Mouse (Mus musculus) spleen, adult 2 months (tissue): ENCODE data around the gene Pacsin2. TPM values are rescaled to one million over a fixed set of nuclear protein-coding genes. Genes with fewer than 3 reads are reported as not detected.

Experiments used
- DNase-seq, 2 experiments: peaks; one replicate each; pipeline versions ENCODE4 v3.0.0 to v3.0.0-alpha.2; 2012 to 2021; ENCODE audit warnings: low spot score in 2 of 2, low read depth in 1 of 2
- H3K27ac ChIP-seq: fragments of 200-500 bp; 2 replicates; pipeline ENCODE4 v1.5.1; 2012; ENCODE audit warnings: low read length, inconsistent platforms; ENCODE audit not compliant: insufficient read depth
- H3K27me3 ChIP-seq: fragments of 200-500 bp; 2 replicates; pipeline ENCODE4 v1.6.1; 2012; ENCODE audit warnings: mild to moderate bottlenecking, moderate library complexity, low read length, inconsistent platforms; ENCODE audit not compliant: control insufficient read depth, insufficient read depth
- H3K36me3 ChIP-seq: fragments of 200-500 bp; 2 replicates; pipeline ENCODE4 v1.6.1; 2012; ENCODE audit warnings: mild to moderate bottlenecking, low read length, inconsistent platforms; ENCODE audit not compliant: control insufficient read depth, insufficient read depth
- H3K4me1 ChIP-seq: fragments of 200-500 bp; 2 replicates; pipeline ENCODE4 v1.6.1; 2011; ENCODE audit warnings: inconsistent platforms; ENCODE audit not compliant: control insufficient read depth, insufficient read depth, insufficient read length
- H3K4me3 ChIP-seq: fragments of 200-500 bp; 2 replicates; pipeline ENCODE4 v1.5.1; 2011; ENCODE audit warnings: mild to moderate bottlenecking, inconsistent platforms; ENCODE audit not compliant: insufficient read depth, insufficient read length; ENCODE audit errors: extremely low read depth
- CTCF ChIP-seq: fragments of 200-500 bp; IDR thresholded peaks from 2 replicates; pipeline ENCODE4 v1.5.1; 2011; ENCODE audit warnings: mild to moderate bottlenecking, inconsistent platforms; ENCODE audit not compliant: insufficient read depth, insufficient read length, insufficient replicate concordance; ENCODE audit errors: extremely low read depth
- POLR2A ChIP-seq: fragments of 200-500 bp; IDR thresholded peaks from 2 replicates; pipeline ENCODE4 v1.6.1; 2011; ENCODE audit warnings: low read depth, low read length, inconsistent platforms
- WGBS: fragments of 180-500 bp; shearing (Covaris S2); methylation state at CpG from one replicate; pipeline ENCODE4 v1.1.7; 2018; 5-methylcytosine and 5-hydroxymethylcytosine counted together
- polyA plus RNA-seq: library from polyadenylated mRNA; depleted of rRNA; stranded (reverse); fragments of >200 nt; gene quantifications from 2 replicates; pipeline ENCODE4 v1.2.3, GENCODE M21; 2012

The Pacsin2 gene
- polyA plus RNA-seq, 1 experiment: 27.6 TPM

DNA sequence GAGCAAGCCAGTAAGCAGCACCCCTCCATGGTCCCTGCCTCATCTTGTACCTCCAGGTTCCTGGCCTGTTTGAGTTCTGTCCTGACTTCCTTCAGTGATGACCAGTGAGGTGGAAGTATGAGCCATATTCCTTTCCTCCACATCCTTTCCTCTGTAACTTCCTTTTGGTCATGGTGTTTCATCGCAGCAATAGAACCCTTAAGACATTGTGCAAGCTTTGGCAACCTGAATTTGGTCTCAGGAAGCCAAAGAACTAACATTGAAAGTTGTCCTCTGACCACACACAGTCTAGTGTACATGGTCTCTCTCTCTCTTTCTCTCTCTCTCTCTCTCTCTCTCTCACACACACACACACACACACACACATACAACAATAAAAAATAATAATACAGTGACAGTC is 8.8 kb upstream of the Pacsin2 start:
- 82% methylated on average over 1 of the region's 1 CpGs for WGBS

DNA sequence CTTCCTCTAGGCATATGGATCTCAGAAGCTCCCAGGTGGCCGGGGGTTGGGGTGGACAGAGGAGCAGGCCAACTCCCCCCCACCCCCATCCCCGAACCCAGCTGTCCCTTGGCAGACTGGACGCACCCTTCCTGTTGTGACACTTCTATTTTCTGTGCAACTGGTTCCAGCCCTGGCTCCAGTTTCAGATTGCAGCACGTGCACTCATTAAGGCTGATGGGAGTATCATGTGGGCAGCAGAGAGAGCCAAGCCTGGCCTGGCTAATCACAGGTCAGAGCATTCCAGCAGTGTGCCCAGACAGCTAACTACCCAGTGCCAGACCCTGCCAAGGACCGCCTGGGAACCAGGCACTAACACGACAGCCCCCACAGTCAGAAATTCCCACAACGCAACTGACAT is 7.1 kb upstream of the Pacsin2 start:
- no peak overlapping the region for H3K4me3 ChIP-seq
- 84% methylated on average over 7 of the region's 7 CpGs for WGBS
- peaks cover 10% of the 10 kb centered on the region; the same call in 1 of the 2 replicates for H3K4me1 ChIP-seq
- no peaks in the 10 kb centered on the region for H3K27me3 ChIP-seq
- TF ChIP-seq POLR2A (no peak), CTCF (no peak)
- no peak for DNase-seq
- no peaks in the 10 kb centered on the region for H3K36me3 ChIP-seq
- H3K27ac ChIP-seq: no peak overlapping the region

More for the DNA sequence above, 8.8 kb upstream of the Pacsin2 start:
- no peak overlapping the region for H3K27ac ChIP-seq
- H3K36me3 ChIP-seq: no peaks in the 10 kb centered on the region
- H3K27me3 ChIP-seq: no peaks in the 10 kb centered on the region
- TF ChIP-seq POLR2A: no peak
- DNase-seq: no peak
- peaks cover 10% of the 10 kb centered on the region; the same call in 1 of the 2 replicates for H3K4me1 ChIP-seq
- H3K4me3 ChIP-seq: no peak overlapping the region

DNA sequence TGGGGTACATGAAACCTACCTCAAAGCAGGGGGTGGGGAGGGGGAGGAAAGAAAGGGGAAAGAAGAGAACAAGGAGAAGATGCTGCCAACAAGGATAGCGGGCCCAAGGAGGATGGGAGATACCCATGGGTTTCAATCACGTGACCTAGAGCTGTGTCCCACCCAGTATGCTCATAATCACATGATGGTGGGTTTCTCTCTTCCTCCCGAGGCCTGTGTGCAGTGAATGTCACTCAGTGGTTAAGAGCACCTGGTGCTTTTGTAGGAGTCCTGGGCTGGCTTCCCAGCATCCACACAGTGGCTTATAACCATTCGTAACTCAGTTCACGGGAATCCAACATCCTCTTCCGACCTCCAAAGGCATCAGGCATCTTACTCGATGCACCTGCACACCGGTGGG is 6.0 kb upstream of the Pacsin2 start:
- WGBS: 74% methylated on average over 8 of the region's 8 CpGs

DNA sequence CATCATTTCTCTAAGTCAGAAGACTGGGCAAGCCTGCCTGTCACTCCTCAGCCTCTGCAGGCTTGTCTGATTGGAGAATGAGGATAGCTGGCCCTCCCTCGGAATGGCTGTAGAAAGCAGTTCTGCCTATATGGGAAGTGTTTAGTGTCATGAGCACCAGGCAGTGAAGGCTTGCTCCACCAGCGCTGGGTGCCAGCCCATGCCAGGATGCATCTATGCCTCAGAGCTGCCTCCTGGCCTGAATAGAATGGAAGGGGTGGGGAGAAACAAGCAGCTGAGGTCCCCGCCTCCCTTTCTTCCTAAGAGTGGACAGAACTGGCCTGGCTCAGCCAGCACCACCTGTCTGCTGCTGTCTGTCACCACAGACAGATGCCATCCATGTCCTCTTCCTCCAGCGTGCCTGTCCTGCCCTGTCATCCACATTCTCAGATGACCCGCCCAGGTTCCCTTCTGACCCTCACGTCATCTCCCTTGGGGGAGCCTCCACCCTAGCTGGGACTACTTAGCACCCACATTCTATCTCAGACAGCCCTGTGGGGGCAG is 4.9 kb upstream of the Pacsin2 start:
- peaks cover 10% of the 10 kb centered on the region; the same call in 1 of the 2 replicates for H3K4me1 ChIP-seq
- H3K27ac ChIP-seq: no peak overlapping the region
- no peak for TF ChIP-seq POLR2A
- TF ChIP-seq CTCF: no peak
- DNase-seq: no peak
- 85% methylated on average over 6 of the region's 6 CpGs for WGBS
- H3K4me3 ChIP-seq: no peak overlapping the region
- no peaks in the 10 kb centered on the region for H3K27me3 ChIP-seq
- H3K36me3 ChIP-seq: no peaks in the 10 kb centered on the region

More for the DNA sequence above, 6.0 kb upstream of the Pacsin2 start:
- Histone ChIP-seq H3K4me1 (peaks cover 10% of the 10 kb centered on the region; the same call in 1 of the 2 replicates), H3K36me3 (no peaks in the 10 kb centered on the region), H3K27ac (no peak overlapping the region), H3K27me3 (no peaks in the 10 kb centered on the region), H3K4me3 (no peak overlapping the region)
- no peak for DNase-seq
- no peak for TF ChIP-seq CTCF
- TF ChIP-seq POLR2A: no peak

DNA sequence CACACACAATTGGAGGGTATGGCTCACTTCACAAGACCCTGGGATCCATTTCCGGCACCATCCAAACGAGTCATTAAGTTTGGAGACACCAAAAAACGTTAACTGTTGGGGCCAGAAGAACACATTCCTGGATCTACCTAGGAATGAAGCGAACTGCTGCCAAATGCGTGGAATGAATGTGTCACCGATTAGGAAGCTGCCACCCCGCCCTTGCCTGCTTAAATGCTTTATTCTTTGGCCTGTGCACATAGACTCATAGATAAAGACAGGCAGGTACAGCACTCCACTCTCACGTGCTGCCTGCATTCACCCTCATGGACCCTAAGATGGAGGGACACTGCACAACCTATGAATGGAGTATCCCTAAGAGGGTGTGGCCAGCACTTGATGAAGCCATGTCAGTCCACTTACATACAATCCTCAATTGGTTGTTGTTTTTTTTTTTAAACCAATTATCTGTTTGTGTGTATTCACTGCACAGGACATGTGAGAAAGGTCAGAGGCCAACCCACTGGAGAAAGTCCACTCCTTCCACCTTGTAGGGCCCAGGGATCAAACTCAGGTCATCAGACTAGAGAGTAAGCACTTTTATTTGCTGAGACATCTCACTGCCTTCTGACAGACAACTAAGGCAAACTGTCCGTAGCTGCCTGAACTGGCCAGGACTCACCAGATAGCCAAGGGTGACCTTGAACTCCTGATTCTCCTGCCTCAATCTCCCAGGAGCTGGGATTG is 3.0 kb upstream of the Pacsin2 start:
- H3K27ac ChIP-seq: no peak overlapping the region
- peaks cover 3% of the 10 kb centered on the region; the same call in 1 of the 2 replicates for H3K4me1 ChIP-seq
- DNase-seq: no peak
- H3K36me3 ChIP-seq: no peaks in the 10 kb centered on the region
- WGBS: 88% methylated on average over 9 of the region's 9 CpGs
- H3K4me3 ChIP-seq: no peak overlapping the region
- TF ChIP-seq CTCF: no peak
- no peak for TF ChIP-seq POLR2A
- no peaks in the 10 kb centered on the region for H3K27me3 ChIP-seq

DNA sequence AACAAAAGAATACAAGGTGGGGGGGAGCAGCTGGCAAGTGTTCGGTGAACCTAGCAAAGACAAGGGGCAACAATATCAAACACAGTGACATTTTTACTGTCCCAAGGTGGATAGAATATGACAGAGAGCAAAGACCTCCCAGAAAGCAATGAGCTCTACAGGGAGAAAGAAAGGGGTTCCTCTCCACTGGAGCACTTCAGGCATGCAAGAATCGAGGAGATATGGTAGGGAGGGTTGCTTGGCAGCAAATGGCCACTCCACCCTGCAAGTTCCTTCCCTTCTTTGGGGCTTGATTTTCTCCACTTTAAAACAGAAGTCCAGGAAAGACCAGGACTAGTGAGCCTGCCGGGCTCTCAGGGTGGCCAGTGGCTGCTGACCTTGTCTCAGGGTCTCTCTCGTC is 1.9 kb upstream of the Pacsin2 start:
- no peak for DNase-seq
- H3K36me3 ChIP-seq: no peaks in the 10 kb centered on the region
- TF ChIP-seq POLR2A (no peak), CTCF (no peak)
- H3K4me1 ChIP-seq: peaks cover 3% of the 10 kb centered on the region; the same call in 1 of the 2 replicates
- no peaks in the 10 kb centered on the region for H3K27me3 ChIP-seq
- 75% methylated on average over 4 of the region's 4 CpGs for WGBS
- H3K4me3 ChIP-seq: no peak overlapping the region
- no peak overlapping the region for H3K27ac ChIP-seq

DNA sequence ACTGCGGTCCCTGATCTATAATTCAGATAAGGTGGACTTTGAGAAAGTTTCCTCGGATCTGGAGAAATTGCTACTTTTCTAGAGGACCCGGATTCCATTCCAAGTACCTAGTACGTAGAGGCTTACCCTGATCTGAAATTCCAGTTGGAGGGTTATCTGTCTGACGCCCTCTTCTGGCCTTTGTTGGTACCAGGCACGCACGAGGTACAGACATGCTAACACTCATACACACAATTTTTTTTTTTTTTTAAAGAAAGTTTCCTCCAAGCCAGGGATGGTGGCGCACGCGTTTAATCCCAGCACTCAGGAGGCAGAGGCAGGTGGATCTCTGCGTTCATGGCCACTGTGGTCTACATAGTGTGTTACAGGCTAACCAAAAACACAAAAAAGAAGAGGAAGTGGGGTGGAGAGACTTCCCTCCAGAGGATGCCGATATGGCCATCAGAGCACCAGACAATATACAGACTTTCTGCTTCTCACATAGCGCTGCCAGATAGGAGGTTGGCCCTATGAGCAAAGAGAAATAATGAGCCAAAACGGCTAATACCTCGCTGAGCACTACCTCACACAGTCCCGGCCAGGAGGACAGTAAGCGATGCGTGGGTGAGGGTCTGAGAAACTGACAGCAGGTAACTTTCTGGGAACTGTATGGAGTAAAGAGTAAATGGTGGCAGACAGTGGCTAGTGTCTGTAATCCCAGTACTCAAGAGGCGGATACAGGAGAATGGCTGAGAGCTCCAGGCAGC is 672 bp upstream of the Pacsin2 start:
- peaks cover 3% of the 10 kb centered on the region; the same call in 1 of the 2 replicates for H3K4me1 ChIP-seq
- 59% methylated on average over 19 of the region's 19 CpGs for WGBS

More for the DNA sequence above, 672 bp upstream of the Pacsin2 start:
- Histone ChIP-seq H3K27me3 (no peaks in the 10 kb centered on the region), H3K4me3 (peak overlapping the region; percentile 42), H3K36me3 (no peaks in the 10 kb centered on the region), H3K27ac (no peak overlapping the region)
- TF ChIP-seq POLR2A (no peak), CTCF (no peak)
- peak in 1 of 2 experiments; percentile 38 for DNase-seq
